Mouse (Mus musculus) small intestine, adult 2 months (tissue): ENCODE measurements around the gene Tmem158. TPM values are rescaled to one million over a fixed set of nuclear protein-coding genes. Genes with fewer than 3 reads are reported as not detected.

Source experiments
- H3K27ac ChIP-seq: fragments of 200-500 bp; 2 replicates; pipeline ENCODE4 v1.5.1; 2012; ENCODE audit warnings: low read depth, low read length, control low read depth, inconsistent platforms; ENCODE audit not compliant: insufficient read depth
- H3K27me3 ChIP-seq: fragments of 200-500 bp; 2 replicates; pipeline ENCODE4 v1.6.1; 2012; ENCODE audit warnings: mild to moderate bottlenecking, moderate library complexity, low read length, inconsistent platforms; ENCODE audit not compliant: control insufficient read depth, insufficient read depth
- H3K36me3 ChIP-seq: fragments of 200-500 bp; 2 replicates; pipeline ENCODE4 v1.6.1; 2012; ENCODE audit warnings: mild to moderate bottlenecking, low read length, control low read depth, inconsistent platforms; ENCODE audit not compliant: control insufficient read depth, insufficient read depth
- H3K4me1 ChIP-seq: fragments of 200-500 bp; 2 replicates; pipeline ENCODE4 v1.6.1; 2012; ENCODE audit warnings: low read length, inconsistent platforms, mixed read lengths; ENCODE audit not compliant: control insufficient read depth, insufficient read depth, insufficient read length
- H3K4me3 ChIP-seq: fragments of 200-500 bp; 2 replicates; pipeline ENCODE4 v1.5.1; 2012; ENCODE audit warnings: low read depth, mild to moderate bottlenecking, control low read depth, inconsistent platforms, low read length, moderate library complexity
- CTCF ChIP-seq: fragments of 200-500 bp; IDR thresholded peaks from 2 replicates; pipeline ENCODE4 v1.5.1; 2012; ENCODE audit warnings: low read depth, mild to moderate bottlenecking, control low read depth, inconsistent platforms, low read length, moderate library complexity, mixed read lengths; ENCODE audit not compliant: insufficient replicate concordance, insufficient read length; ENCODE audit errors: extremely low read depth
- POLR2A ChIP-seq: fragments of 200-500 bp; IDR thresholded peaks from 2 replicates; pipeline ENCODE4 v1.6.1; 2012; ENCODE audit warnings: low read depth, mild to moderate bottlenecking, control low read depth, inconsistent platforms, low read length, moderate library complexity
- WGBS: fragments of 180-500 bp; shearing (Covaris S2); methylation state at CpG from one replicate; pipeline ENCODE4 v1.1.7; 2018; 5-methylcytosine and 5-hydroxymethylcytosine counted together
- polyA plus RNA-seq: library from polyadenylated mRNA; depleted of rRNA; stranded (reverse); fragments of >200 nt; gene quantifications from 2 replicates; pipeline ENCODE4 v1.2.3, GENCODE M21; 2012

Gene Tmem158
- polyA plus RNA-seq, 1 experiment, result 44.7 TPM

- peak overlapping the region; percentile 28; the same call in 1 of the 2 replicates for H3K27ac ChIP-seq
- H3K4me3 ChIP-seq, result no peak overlapping the region
- 19% methylated on average over 2 of the region's 2 CpGs for WGBS
- H3K27me3 ChIP-seq, result no peaks in the 10 kb centered on the region
- H3K36me3 ChIP-seq, result no peaks in the 10 kb centered on the region
- TF ChIP-seq POLR2A, result no peak
- peaks cover 26% of the 10 kb centered on the region for H3K4me1 ChIP-seq
Measured at GRCm38 (mm10) chr9:123237739-123238138, 22.8 kb downstream of the Tmem158 start.

- no peak for TF ChIP-seq CTCF
- TF ChIP-seq POLR2A, result no peak
- WGBS, result 33% methylated on average over 3 of the region's 3 CpGs
- Histone ChIP-seq H3K27ac (no peak overlapping the region), H3K4me1 (peaks cover 30% of the 10 kb centered on the region), H3K36me3 (no peaks in the 10 kb centered on the region), H3K4me3 (no peak overlapping the region), H3K27me3 (no peaks in the 10 kb centered on the region)
Measured at GRCm38 (mm10) chr9:123235621-123236020, 24.9 kb downstream of the Tmem158 start.

GRCm38 (mm10) chr9:123229826-123230225 is 30.7 kb downstream of the Tmem158 start:
- WGBS, result 60% methylated on average over 4 of the region's 4 CpGs
- peaks cover 10% of the 10 kb centered on the region; the same call in 1 of the 2 replicates for H3K4me1 ChIP-seq
- H3K27me3 ChIP-seq, result no peaks in the 10 kb centered on the region
- no peaks in the 10 kb centered on the region for H3K36me3 ChIP-seq
- no peak for TF ChIP-seq CTCF
- no peak overlapping the region for H3K27ac ChIP-seq
- no peak overlapping the region for H3K4me3 ChIP-seq

GRCm38 (mm10) chr9:123228671-123229070 is 31.9 kb downstream of the Tmem158 start:
- H3K4me3 ChIP-seq, result no peak overlapping the region
- peaks cover 11% of the 10 kb centered on the region; the same call in 1 of the 2 replicates for H3K4me1 ChIP-seq
- no peaks in the 10 kb centered on the region for H3K36me3 ChIP-seq
- TF ChIP-seq CTCF (no peak), POLR2A (no peak)
- no peak overlapping the region for H3K27ac ChIP-seq
- no peaks in the 10 kb centered on the region for H3K27me3 ChIP-seq

GRCm38 (mm10) chr9:123227106-123227750 is 33.3 kb downstream of the Tmem158 start:
- 55% methylated on average over 3 of the region's 3 CpGs for WGBS
- TF ChIP-seq CTCF (no peak), POLR2A (no peak)
- no peaks in the 10 kb centered on the region for H3K36me3 ChIP-seq

GRCm38 (mm10) chr9:123224863-123225431 is 35.6 kb downstream of the Tmem158 start:
- no peaks in the 10 kb centered on the region for H3K36me3 ChIP-seq
- H3K4me3 ChIP-seq, result no peak overlapping the region
- H3K4me1 ChIP-seq, result peaks cover 9% of the 10 kb centered on the region; the same call in 1 of the 2 replicates
- no peak overlapping the region for H3K27ac ChIP-seq
- no peaks in the 10 kb centered on the region for H3K27me3 ChIP-seq
- 78% methylated on average over 2 of the region's 2 CpGs for WGBS
- TF ChIP-seq POLR2A, result no peak
- no peak for TF ChIP-seq CTCF

More at GRCm38 (mm10) chr9:123227106-123227750, 33.3 kb downstream of the Tmem158 start:
- Histone ChIP-seq H3K4me1 (peaks cover 9% of the 10 kb centered on the region; the same call in 1 of the 2 replicates), H3K4me3 (no peak overlapping the region), H3K27ac (no peak overlapping the region), H3K27me3 (no peaks in the 10 kb centered on the region)

GRCm38 (mm10) chr9:123219826-123220225 is 40.7 kb downstream of the Tmem158 start:
- Histone ChIP-seq H3K4me1 (peaks cover 9% of the 10 kb centered on the region; the same call in 1 of the 2 replicates), H3K27ac (no peak overlapping the region), H3K36me3 (no peaks in the 10 kb centered on the region), H3K4me3 (no peak overlapping the region), H3K27me3 (no peaks in the 10 kb centered on the region)
- 72% methylated on average over 5 of the region's 5 CpGs for WGBS
- no peak for TF ChIP-seq CTCF
- TF ChIP-seq POLR2A, result no peak
